Comparison of ENCODE assay signal across 10 mouse cellular contexts in the genomic region with DNA sequence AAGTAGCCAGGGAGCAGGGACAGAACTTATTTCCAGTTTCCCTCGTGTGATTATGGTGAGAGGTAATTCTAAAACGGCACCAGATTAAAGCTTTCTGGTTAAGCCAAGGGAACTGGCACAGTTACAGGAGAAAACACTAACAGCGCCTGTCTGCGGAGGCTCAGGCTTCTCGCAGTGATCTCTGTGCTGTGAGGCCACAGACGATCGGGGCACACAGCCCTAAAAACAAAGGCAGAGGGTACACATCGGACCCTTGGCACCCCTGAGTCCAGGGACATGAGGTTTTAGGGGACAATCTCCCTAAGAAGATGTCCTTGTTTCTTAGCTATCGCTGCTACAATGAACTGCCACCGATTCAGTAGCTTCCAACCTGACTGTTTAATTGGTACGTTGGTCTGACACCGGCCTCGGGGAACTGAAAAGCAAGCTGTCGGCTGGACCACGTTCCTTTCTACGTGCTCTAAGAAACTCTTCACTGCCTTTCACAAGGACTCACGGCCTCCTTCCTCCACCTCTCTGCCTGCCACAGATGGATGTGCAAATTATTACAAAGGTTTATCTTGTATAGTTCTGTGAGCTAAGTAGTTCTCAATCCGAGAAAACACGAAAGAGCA.
DNase-seq lines count a peak whose midpoint lies in the region; ATAC-seq and TF ChIP-seq lines count a peak whose summit lies in the region.
"Had no signal": no experiment of that assay in that cellular context is flagged by ENCODE, and none has a peak within 500 bp of the region (broad histone marks: within the 10 kb centered on the region; RNA-seq: fewer than 3 reads in every experiment).

No protein-coding gene starts in this region.

- peaks cover 28% of the 10 kb centered on the region for H3K27me3 ChIP-seq in forebrain, embryonic 10.5 days (ENCODE audit: poor library complexity, severe bottlenecking)
- H3K27me3 ChIP-seq in forebrain, embryonic 11.5 days (ENCODE audit: control insufficient read depth, insufficient read depth, low read length): no peaks in the 10 kb centered on the region
- H3K27me3 ChIP-seq in liver, adult 2 months (ENCODE audit: control insufficient read depth, insufficient read depth, low read length): no peaks in the 10 kb centered on the region
- H3K27me3 ChIP-seq in hindbrain, embryonic 15.5 days: no peaks in the 10 kb centered on the region
- no peaks in the 10 kb centered on the region for H3K27me3 ChIP-seq in stomach, embryonic 16.5 days (ENCODE audit: control insufficient read depth, insufficient read depth, low read length)
- no peaks in the 10 kb centered on the region for H3K27me3 ChIP-seq in intestine, embryonic 15.5 days (replicated peaks)
- H3K27me3 ChIP-seq: limb, embryonic 13.5 days had no signal

- H3K9me3 ChIP-seq in forebrain, embryonic 10.5 days: no peaks in the 10 kb centered on the region
- H3K9me3 ChIP-seq in forebrain, embryonic 11.5 days (ENCODE audit: control insufficient read depth, low read length): no peaks in the 10 kb centered on the region
- no peaks in the 10 kb centered on the region for H3K9me3 ChIP-seq in hindbrain, embryonic 15.5 days
- H3K9me3 ChIP-seq in stomach, embryonic 16.5 days (replicated peaks; ENCODE audit: control insufficient read depth, low read length): no peaks in the 10 kb centered on the region
- H3K9me3 ChIP-seq in intestine, embryonic 15.5 days: no peaks in the 10 kb centered on the region
- H3K9me3 ChIP-seq: limb, embryonic 13.5 days had no signal

- DNase-seq in forebrain, embryonic 10.5 days (ENCODE audit: extremely low spot score, low spot score): no peak
- DNase-seq in forebrain, embryonic 11.5 days (ENCODE audit: low spot score): no peak
- DNase-seq in liver, adult 2 months (ENCODE audit: extremely low read depth, low read depth, low spot score): no peak
- no peak for DNase-seq in liver
- DNase-seq in layer of hippocampus, adult 11-12 months (ENCODE audit: low spot score): no peak
- DNase-seq: lung, postnatal 4 days had no signal

- no peak for ATAC-seq in forebrain, embryonic 11.5 days (replicated peaks; ENCODE audit: low FRiP score)
- no peak for ATAC-seq in hindbrain, embryonic 15.5 days (ENCODE audit: low FRiP score, low read depth)
- ATAC-seq in stomach, embryonic 16.5 days (ENCODE audit: insufficient read depth, low FRiP score): no peak
- no peak for ATAC-seq in intestine, embryonic 15.5 days

- peaks cover 97% of the 10 kb centered on the region for H3K4me1 ChIP-seq in forebrain, embryonic 10.5 days
- peaks cover 12% of the 10 kb centered on the region; the same call in 1 of the 2 replicates for H3K4me1 ChIP-seq in forebrain, embryonic 11.5 days (replicated peaks; ENCODE audit: control insufficient read depth, insufficient read depth, low read length)
- H3K4me1 ChIP-seq in liver, adult 2 months (ENCODE audit: control insufficient read depth, insufficient read depth, low read length): peaks cover 34% of the 10 kb centered on the region
- H3K4me1 ChIP-seq in hindbrain, embryonic 15.5 days (replicated peaks): peaks cover 26% of the 10 kb centered on the region
- H3K4me1 ChIP-seq in stomach, embryonic 16.5 days (ENCODE audit: control insufficient read depth, insufficient read depth, low read length): peaks cover 17% of the 10 kb centered on the region
- H3K4me1 ChIP-seq in intestine, embryonic 15.5 days (replicated peaks): peaks cover 29% of the 10 kb centered on the region

- 58% methylated on average over 19 of the region's 19 CpGs for WGBS in forebrain, embryonic 10.5 days
- 49% methylated on average over 19 of the region's 19 CpGs for WGBS in forebrain, embryonic 11.5 days
- WGBS in liver, adult 2 months: 49% methylated on average over 19 of the region's 19 CpGs
- WGBS in hindbrain, embryonic 15.5 days: 30% methylated on average over 19 of the region's 19 CpGs
- WGBS in stomach, embryonic 16.5 days: 61% methylated on average over 19 of the region's 19 CpGs
- WGBS in intestine, embryonic 15.5 days: 69% methylated on average over 19 of the region's 19 CpGs

- no peak for TF ChIP-seq CTCF in liver, adult 2 months (IDR thresholded peaks at IDR 0.05; ENCODE audit: low read depth, low read length)

- H3K27ac ChIP-seq in forebrain, embryonic 10.5 days: peak overlapping the region; percentile 73
- no peak overlapping the region for H3K27ac ChIP-seq in forebrain, embryonic 11.5 days (ENCODE audit: low read depth, low read length)
- peak overlapping the region; percentile 49 for H3K27ac ChIP-seq in liver, adult 2 months (replicated peaks; ENCODE audit: insufficient read depth, low read depth, low read length)
- 0 out of 2 replicates have a peak overlapping the region, but pooled peaks have one; percentile 14 for H3K27ac ChIP-seq in hindbrain, embryonic 15.5 days (replicated peaks)
- peak overlapping the region; percentile 56; the same call in 1 of the 2 replicates for H3K27ac ChIP-seq in stomach, embryonic 16.5 days (ENCODE audit: low read length)
- H3K27ac ChIP-seq in intestine, embryonic 15.5 days: no peak overlapping the region
- H3K27ac ChIP-seq: limb, embryonic 13.5 days had no signal

- H3K4me3 ChIP-seq in forebrain, embryonic 10.5 days: no peak overlapping the region
- no peak overlapping the region for H3K4me3 ChIP-seq in forebrain, embryonic 11.5 days (ENCODE audit: low read depth, low read length)
- no peak overlapping the region for H3K4me3 ChIP-seq in liver, adult 2 months (ENCODE audit: insufficient read depth, low read depth, low read length)
- H3K4me3 ChIP-seq in hindbrain, embryonic 15.5 days: no peak overlapping the region
- no peak overlapping the region for H3K4me3 ChIP-seq in stomach, embryonic 16.5 days (replicated peaks; ENCODE audit: low read length)
- H3K4me3 ChIP-seq in intestine, embryonic 15.5 days (replicated peaks): no peak overlapping the region
- H3K4me3 ChIP-seq: limb, embryonic 13.5 days had no signal

- TF ChIP-seq POLR2A in liver, adult 2 months (IDR thresholded peaks at IDR 0.05; ENCODE audit: extremely low read depth, insufficient read depth, low read length): no peak

- H3K9ac ChIP-seq in forebrain, embryonic 11.5 days (ENCODE audit: low read length): no peak overlapping the region
- H3K9ac ChIP-seq in liver, adult 2 months (ENCODE audit: low read depth, low read length): peak overlapping the region; percentile 14; the same call in 1 of the 2 replicates
- no peak overlapping the region for H3K9ac ChIP-seq in hindbrain, embryonic 15.5 days
- H3K9ac ChIP-seq in stomach, embryonic 16.5 days (ENCODE audit: low read length): no peak overlapping the region
- no peak overlapping the region for H3K9ac ChIP-seq in intestine, embryonic 15.5 days
- H3K9ac ChIP-seq: limb, embryonic 13.5 days had no signal

- H3K79me2 ChIP-seq in liver, adult 2 months (ENCODE audit: control insufficient read depth, insufficient read depth, low read length): no peaks in the 10 kb centered on the region

- H3K4me2 ChIP-seq in forebrain, embryonic 11.5 days (ENCODE audit: low read depth, low read length, severe bottlenecking): no peak overlapping the region
- peak overlapping the region; percentile 16; the same call in 1 of the 2 replicates for H3K4me2 ChIP-seq in hindbrain, embryonic 15.5 days
- H3K4me2 ChIP-seq in stomach, embryonic 16.5 days (ENCODE audit: low read depth, low read length): no peak overlapping the region
- no peak overlapping the region for H3K4me2 ChIP-seq in intestine, embryonic 15.5 days (replicated peaks)
- H3K4me2 ChIP-seq: limb, embryonic 13.5 days had no signal

- no peaks in the 10 kb centered on the region for H3K36me3 ChIP-seq in forebrain, embryonic 10.5 days (replicated peaks)
- H3K36me3 ChIP-seq in forebrain, embryonic 11.5 days (ENCODE audit: control insufficient read depth, insufficient read depth, low read length): no peaks in the 10 kb centered on the region
- no peaks in the 10 kb centered on the region for H3K36me3 ChIP-seq in liver, adult 2 months (ENCODE audit: control insufficient read depth, insufficient read depth, low read length)
- no peaks in the 10 kb centered on the region for H3K36me3 ChIP-seq in hindbrain, embryonic 15.5 days
- H3K36me3 ChIP-seq in stomach, embryonic 16.5 days (ENCODE audit: control insufficient read depth, insufficient read depth, low read length): no peaks in the 10 kb centered on the region
- H3K36me3 ChIP-seq in intestine, embryonic 15.5 days: no peaks in the 10 kb centered on the region
- H3K36me3 ChIP-seq: limb, embryonic 13.5 days had no signal

Comparison
In these comparisons a context has a peak if more than half of its experiments do, and no peak if none do; other contexts are left out.
1. H3K27ac ChIP-seq: peak in forebrain, embryonic 10.5 days (single experiment), liver, adult 2 months (single experiment), hindbrain, embryonic 15.5 days (single experiment) and stomach, embryonic 16.5 days (single experiment); none in forebrain, embryonic 11.5 days (single experiment) and intestine, embryonic 15.5 days (single experiment).